Mouse (Mus musculus) fibroblast of lung, adult 2 months (primary cell): ENCODE data around the gene Gpr153.

ENCODE experiments used
- DNase-seq: peaks from one replicate; pipeline ENCODE4 v3.0.0-alpha.2; 2011; ENCODE audit warnings: low read depth

The Gpr153 gene

GRCm38 (mm10) chr4:152287317-152288120, 13.5 kb downstream of the Gpr153 start:
- no peak for DNase-seq

- no peak for DNase-seq
Measured at GRCm38 (mm10) chr4:152288398-152288945, 14.4 kb downstream of the Gpr153 start.

GRCm38 (mm10) chr4:152290385-152290784, 16.4 kb downstream of the Gpr153 start:
- DNase-seq = no peak

- DNase-seq = no peak
Measured at GRCm38 (mm10) chr4:152290991-152291390, 17.0 kb downstream of the Gpr153 start.

GRCm38 (mm10) chr4:152291562-152291961, 17.5 kb downstream of the Gpr153 start, which contains the start of gene Hes3:
TSS of gene Hes3 (minus strand) at chr4:152291662.
- no peak for DNase-seq

GRCm38 (mm10) chr4:152292102-152292765, 18.2 kb downstream of the Gpr153 start:
- DNase-seq = no peak

GRCm38 (mm10) chr4:152294188-152294929, 20.3 kb downstream of the Gpr153 start:
- DNase-seq = no peak

- no peak for DNase-seq
Measured at GRCm38 (mm10) chr4:152295916-152296315, 21.9 kb downstream of the Gpr153 start.

GRCm38 (mm10) chr4:152296371-152296770, 22.3 kb downstream of the Gpr153 start:
- no peak for DNase-seq

- DNase-seq = peak; percentile 89
Measured at GRCm38 (mm10) chr4:152296874-152297861, 23.1 kb downstream of the Gpr153 start, which contains the start of gene Icmt. TSS of gene Icmt (plus strand) at chr4:152297227.

GRCm38 (mm10) chr4:152298836-152299235, 24.8 kb downstream of the Gpr153 start:
- no peak for DNase-seq

GRCm38 (mm10) chr4:152300375-152300774, 26.3 kb downstream of the Gpr153 start:
- DNase-seq = no peak

GRCm38 (mm10) chr4:152302012-152302411, 28.0 kb downstream of the Gpr153 start:
- DNase-seq = no peak

GRCm38 (mm10) chr4:152303172-152303571, 29.1 kb downstream of the Gpr153 start:
- DNase-seq = no peak

GRCm38 (mm10) chr4:152304685-152305084, 30.7 kb downstream of the Gpr153 start:
- DNase-seq = no peak

GRCm38 (mm10) chr4:152305991-152306390, 32.0 kb downstream of the Gpr153 start:
- DNase-seq = no peak

GRCm38 (mm10) chr4:152307542-152307941, 33.5 kb downstream of the Gpr153 start:
- DNase-seq = no peak

- DNase-seq = no peak
Measured at GRCm38 (mm10) chr4:152312186-152312585, 38.2 kb downstream of the Gpr153 start.

- DNase-seq = no peak
Measured at GRCm38 (mm10) chr4:152313211-152313632, 39.2 kb downstream of the Gpr153 start.

GRCm38 (mm10) chr4:152313934-152314333, 39.9 kb downstream of the Gpr153 start:
- DNase-seq = no peak
